Mouse (Mus musculus): ENCODE measurements around the gene Abca12. TPM values are rescaled to one million over a fixed set of nuclear protein-coding genes. Genes with fewer than 3 reads are reported as not detected.

Gene Abca12
- polyA plus RNA-seq, 1 experiment from 2014 or later, result not detected

GRCm38 (mm10) chr1:71367770-71368169 is 46.9 kb downstream of the Abca12 start:
- 81% methylated on average over 1 of the region's 1 CpGs for WGBS
- Histone ChIP-seq H3K4me3 (ENCODE audit: low read depth, low read length) (no peak overlapping the region), H3K9me3 (ENCODE audit: control insufficient read depth, low read length) (no peaks in the 10 kb centered on the region), H3K27ac (ENCODE audit: low read depth, low read length) (no peak overlapping the region), H3K27me3 (ENCODE audit: control insufficient read depth, insufficient read depth, low read length) (no peaks in the 10 kb centered on the region), H3K4me2 (replicated peaks; ENCODE audit: low read depth, low read length) (no peak overlapping the region), H3K9ac (ENCODE audit: low read depth, low read length) (no peak overlapping the region), H3K4me1 (replicated peaks; ENCODE audit: control insufficient read depth, insufficient read depth, low read length) (no peaks in the 10 kb centered on the region), H3K36me3 (ENCODE audit: control insufficient read depth, insufficient read depth, low read length) (no peaks in the 10 kb centered on the region)
- DNase-seq (ENCODE audit: low spot score), result no peak
- no peak for ATAC-seq (ENCODE audit: low FRiP score)

GRCm38 (mm10) chr1:71342861-71343554 is 71.7 kb downstream of the Abca12 start:
- ATAC-seq (ENCODE audit: low FRiP score), result peak; percentile 49; the same call in 1 of the 2 replicates

GRCm38 (mm10) chr1:71342261-71342594 is 72.5 kb downstream of the Abca12 start:
- no peaks in the 10 kb centered on the region for H3K4me1 ChIP-seq (replicated peaks; ENCODE audit: control insufficient read depth, insufficient read depth, low read length)
- no peak overlapping the region for H3K9ac ChIP-seq (ENCODE audit: low read depth, low read length)
- ATAC-seq (ENCODE audit: low FRiP score) (no peak), DNase-seq (ENCODE audit: low spot score) (no peak)
- no peak overlapping the region for H3K4me3 ChIP-seq (ENCODE audit: low read depth, low read length)
- H3K27me3 ChIP-seq (ENCODE audit: control insufficient read depth, insufficient read depth, low read length), result no peaks in the 10 kb centered on the region
- no peak overlapping the region for H3K27ac ChIP-seq (ENCODE audit: low read depth, low read length)
- H3K4me2 ChIP-seq (replicated peaks; ENCODE audit: low read depth, low read length), result no peak overlapping the region
- no peaks in the 10 kb centered on the region for H3K36me3 ChIP-seq (ENCODE audit: control insufficient read depth, insufficient read depth, low read length)
- WGBS, result 68% methylated on average over 4 of the region's 4 CpGs
- no peaks in the 10 kb centered on the region for H3K9me3 ChIP-seq (ENCODE audit: control insufficient read depth, low read length)

More at GRCm38 (mm10) chr1:71342861-71343554, 71.7 kb downstream of the Abca12 start:
- Histone ChIP-seq H3K4me3 (ENCODE audit: low read depth, low read length) (no peak overlapping the region), H3K27me3 (ENCODE audit: control insufficient read depth, insufficient read depth, low read length) (no peaks in the 10 kb centered on the region), H3K4me2 (replicated peaks; ENCODE audit: low read depth, low read length) (no peak overlapping the region), H3K4me1 (replicated peaks; ENCODE audit: control insufficient read depth, insufficient read depth, low read length) (no peaks in the 10 kb centered on the region), H3K36me3 (ENCODE audit: control insufficient read depth, insufficient read depth, low read length) (no peaks in the 10 kb centered on the region), H3K27ac (ENCODE audit: low read depth, low read length) (no peak overlapping the region), H3K9me3 (ENCODE audit: control insufficient read depth, low read length) (no peaks in the 10 kb centered on the region), H3K9ac (ENCODE audit: low read depth, low read length) (no peak overlapping the region)
- no peak for DNase-seq (ENCODE audit: low spot score)
- WGBS, result 71% methylated on average over 3 of the region's 3 CpGs

GRCm38 (mm10) chr1:71341370-71342260 is 73.1 kb downstream of the Abca12 start:
- Histone ChIP-seq H3K4me2 (replicated peaks; ENCODE audit: low read depth, low read length) (no peak overlapping the region), H3K4me3 (ENCODE audit: low read depth, low read length) (no peak overlapping the region)

GRCm38 (mm10) chr1:71338548-71339340 is 76.0 kb downstream of the Abca12 start:
- Histone ChIP-seq H3K4me2 (replicated peaks; ENCODE audit: low read depth, low read length) (no peak overlapping the region), H3K27ac (ENCODE audit: low read depth, low read length) (no peak overlapping the region), H3K36me3 (ENCODE audit: control insufficient read depth, insufficient read depth, low read length) (no peaks in the 10 kb centered on the region), H3K9ac (ENCODE audit: low read depth, low read length) (no peak overlapping the region), H3K27me3 (ENCODE audit: control insufficient read depth, insufficient read depth, low read length) (no peaks in the 10 kb centered on the region), H3K9me3 (ENCODE audit: control insufficient read depth, low read length) (no peaks in the 10 kb centered on the region), H3K4me1 (replicated peaks; ENCODE audit: control insufficient read depth, insufficient read depth, low read length) (no peaks in the 10 kb centered on the region), H3K4me3 (ENCODE audit: low read depth, low read length) (no peak overlapping the region)
- no peak for DNase-seq (ENCODE audit: low spot score)
- no peak for ATAC-seq (ENCODE audit: low FRiP score)
- WGBS, result 87% methylated on average over 4 of the region's 4 CpGs

More at GRCm38 (mm10) chr1:71341370-71342260, 73.1 kb downstream of the Abca12 start:
- ATAC-seq (ENCODE audit: low FRiP score) (no peak), DNase-seq (ENCODE audit: low spot score) (no peak)
- Histone ChIP-seq H3K27ac (ENCODE audit: low read depth, low read length) (no peak overlapping the region), H3K9ac (ENCODE audit: low read depth, low read length) (no peak overlapping the region), H3K27me3 (ENCODE audit: control insufficient read depth, insufficient read depth, low read length) (no peaks in the 10 kb centered on the region), H3K36me3 (ENCODE audit: control insufficient read depth, insufficient read depth, low read length) (no peaks in the 10 kb centered on the region), H3K4me1 (replicated peaks; ENCODE audit: control insufficient read depth, insufficient read depth, low read length) (no peaks in the 10 kb centered on the region), H3K9me3 (ENCODE audit: control insufficient read depth, low read length) (no peaks in the 10 kb centered on the region)
- WGBS, result 79% methylated on average over 7 of the region's 7 CpGs

GRCm38 (mm10) chr1:71330349-71330748 is 84.4 kb downstream of the Abca12 start:
- 90% methylated on average over 3 of the region's 3 CpGs for WGBS
- Histone ChIP-seq H3K4me3 (ENCODE audit: low read depth, low read length) (no peak overlapping the region), H3K27me3 (ENCODE audit: control insufficient read depth, insufficient read depth, low read length) (no peaks in the 10 kb centered on the region), H3K27ac (ENCODE audit: low read depth, low read length) (no peak overlapping the region), H3K9me3 (ENCODE audit: control insufficient read depth, low read length) (no peaks in the 10 kb centered on the region), H3K4me1 (replicated peaks; ENCODE audit: control insufficient read depth, insufficient read depth, low read length) (no peaks in the 10 kb centered on the region), H3K36me3 (ENCODE audit: control insufficient read depth, insufficient read depth, low read length) (no peaks in the 10 kb centered on the region), H3K9ac (ENCODE audit: low read depth, low read length) (no peak overlapping the region), H3K4me2 (replicated peaks; ENCODE audit: low read depth, low read length) (no peak overlapping the region)
- ATAC-seq (ENCODE audit: low FRiP score) (no peak), DNase-seq (ENCODE audit: low spot score) (no peak)

GRCm38 (mm10) chr1:71312171-71312570 is 102.5 kb downstream of the Abca12 start:
- Histone ChIP-seq H3K4me3 (ENCODE audit: low read depth, low read length) (no peak overlapping the region), H3K9ac (ENCODE audit: low read depth, low read length) (no peak overlapping the region), H3K9me3 (ENCODE audit: control insufficient read depth, low read length) (no peaks in the 10 kb centered on the region), H3K27me3 (ENCODE audit: control insufficient read depth, insufficient read depth, low read length) (no peaks in the 10 kb centered on the region), H3K36me3 (ENCODE audit: control insufficient read depth, insufficient read depth, low read length) (no peaks in the 10 kb centered on the region), H3K4me1 (replicated peaks; ENCODE audit: control insufficient read depth, insufficient read depth, low read length) (no peaks in the 10 kb centered on the region), H3K4me2 (replicated peaks; ENCODE audit: low read depth, low read length) (no peak overlapping the region), H3K27ac (ENCODE audit: low read depth, low read length) (no peak overlapping the region)
- DNase-seq (ENCODE audit: low spot score) (no peak), ATAC-seq (ENCODE audit: low FRiP score) (no peak)
- 90% methylated on average over 4 of the region's 4 CpGs for WGBS

GRCm38 (mm10) chr1:71310614-71311013 is 104.1 kb downstream of the Abca12 start:
- Histone ChIP-seq H3K9me3 (ENCODE audit: control insufficient read depth, low read length) (no peaks in the 10 kb centered on the region), H3K36me3 (ENCODE audit: control insufficient read depth, insufficient read depth, low read length) (no peaks in the 10 kb centered on the region), H3K27ac (ENCODE audit: low read depth, low read length) (no peak overlapping the region), H3K4me3 (ENCODE audit: low read depth, low read length) (no peak overlapping the region), H3K4me1 (replicated peaks; ENCODE audit: control insufficient read depth, insufficient read depth, low read length) (no peaks in the 10 kb centered on the region), H3K9ac (ENCODE audit: low read depth, low read length) (no peak overlapping the region), H3K4me2 (replicated peaks; ENCODE audit: low read depth, low read length) (no peak overlapping the region), H3K27me3 (ENCODE audit: control insufficient read depth, insufficient read depth, low read length) (no peaks in the 10 kb centered on the region)
- ATAC-seq (ENCODE audit: low FRiP score), result no peak
- 91% methylated on average over 6 of the region's 6 CpGs for WGBS
- DNase-seq (ENCODE audit: low spot score), result no peak

Data from hindbrain, embryonic 11.5 days (tissue).